Mouse (Mus musculus): ENCODE results near the gene Ttll11.

Gene Ttll11

DNA sequence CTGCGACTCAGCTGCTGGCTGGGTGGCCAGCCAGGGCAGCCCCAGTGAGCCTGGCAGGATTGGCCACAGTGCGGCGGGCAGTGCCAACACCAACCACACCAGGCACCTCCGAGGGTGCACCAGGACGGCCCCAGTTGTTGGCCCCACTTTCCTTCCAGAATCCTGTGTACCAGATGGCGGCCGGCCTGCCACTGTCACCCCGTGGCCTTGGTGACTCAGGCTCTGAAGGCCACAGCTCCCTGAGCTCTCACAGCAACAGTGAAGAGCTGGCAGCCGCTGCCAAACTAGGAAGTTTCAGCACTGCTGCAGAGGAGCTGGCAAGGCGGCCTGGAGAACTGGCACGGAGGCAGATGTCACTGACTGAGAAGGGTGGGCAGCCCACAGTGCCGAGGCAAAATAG is 259.6 kb downstream of the Ttll11 start:
- no peak for DNase-seq

DNA sequence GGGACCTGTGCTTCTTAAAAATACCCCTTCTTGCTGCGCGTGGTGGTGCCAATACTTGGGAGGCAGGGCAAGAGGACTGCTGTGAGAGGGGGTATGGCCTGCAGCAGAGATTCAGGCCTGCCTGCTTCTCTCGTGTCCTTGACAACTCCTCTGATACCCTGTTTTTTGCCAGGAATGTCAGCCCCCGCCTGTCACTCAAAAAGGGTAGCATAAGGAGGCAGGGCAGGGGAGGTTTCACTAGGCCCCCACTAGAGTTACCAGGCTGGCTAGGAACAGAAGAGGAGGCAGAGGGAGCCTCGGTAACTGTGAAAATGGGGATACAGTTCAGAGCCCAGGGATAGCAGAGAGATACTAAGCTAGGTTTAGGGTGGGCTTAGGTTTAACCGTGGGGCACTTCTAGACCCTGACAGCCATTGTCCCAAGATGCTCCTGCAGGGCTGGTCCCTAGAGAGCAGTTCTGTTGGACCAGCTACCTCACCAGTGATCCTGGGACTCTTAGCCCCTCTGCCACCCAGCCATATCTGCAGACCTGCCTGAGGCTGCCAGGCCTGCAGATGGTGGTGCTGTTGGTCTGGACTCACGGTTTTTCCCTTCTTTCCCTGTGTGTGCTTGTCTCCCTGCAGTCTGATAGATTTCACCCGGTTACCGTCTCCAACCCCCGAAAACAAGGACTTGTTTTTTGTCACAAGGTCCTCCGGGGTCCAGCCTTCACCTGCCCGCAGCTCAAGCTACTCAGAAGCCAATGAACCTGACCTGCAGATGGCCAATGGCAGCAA is 260.3 kb downstream of the Ttll11 start:
- DNase-seq = no peak

DNA sequence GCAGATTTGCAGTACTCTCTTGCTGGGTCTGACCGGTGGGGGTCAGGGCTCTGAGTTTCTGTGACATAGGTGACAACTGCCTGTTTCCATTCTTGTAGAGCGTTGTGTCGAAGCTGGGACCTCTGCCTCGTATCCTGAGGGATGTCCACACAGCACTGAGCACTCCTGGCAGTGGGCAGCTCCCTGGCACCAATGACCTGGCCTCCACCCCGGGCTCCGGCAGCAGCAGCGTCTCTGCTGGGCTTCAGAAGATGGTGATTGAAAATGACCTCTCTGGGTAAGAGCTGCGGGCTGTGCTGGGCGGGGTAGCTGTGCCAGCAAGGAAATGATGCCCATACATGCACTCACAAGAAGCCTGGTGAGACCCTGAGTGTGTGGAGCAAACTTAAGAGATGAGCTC is 261.1 kb downstream of the Ttll11 start:
- no peak for DNase-seq

DNA sequence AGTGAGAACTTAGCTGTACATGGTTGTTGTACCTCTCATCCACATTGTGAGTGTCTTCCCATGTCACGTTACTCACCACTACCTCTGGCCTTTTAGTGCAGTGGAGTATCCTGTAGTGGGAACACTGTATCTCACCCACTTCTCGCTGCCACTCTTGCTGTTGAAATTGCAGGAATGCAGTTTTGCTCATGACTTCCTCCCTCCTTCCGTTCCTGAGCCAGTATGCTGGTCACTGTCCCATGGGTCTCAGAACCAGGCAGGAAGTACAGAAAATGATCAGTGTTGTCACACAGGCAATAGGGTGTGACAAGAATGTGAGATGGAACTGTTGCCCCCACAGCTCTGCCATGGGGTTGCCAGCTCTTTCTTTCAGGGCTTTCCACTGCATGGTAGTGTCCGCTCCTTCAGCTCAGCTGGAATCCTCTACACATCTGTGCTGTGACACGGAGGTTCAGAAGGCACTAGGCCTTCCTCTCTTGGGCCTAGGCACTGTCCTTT is 261.7 kb downstream of the Ttll11 start:
- no peak for DNase-seq

DNA sequence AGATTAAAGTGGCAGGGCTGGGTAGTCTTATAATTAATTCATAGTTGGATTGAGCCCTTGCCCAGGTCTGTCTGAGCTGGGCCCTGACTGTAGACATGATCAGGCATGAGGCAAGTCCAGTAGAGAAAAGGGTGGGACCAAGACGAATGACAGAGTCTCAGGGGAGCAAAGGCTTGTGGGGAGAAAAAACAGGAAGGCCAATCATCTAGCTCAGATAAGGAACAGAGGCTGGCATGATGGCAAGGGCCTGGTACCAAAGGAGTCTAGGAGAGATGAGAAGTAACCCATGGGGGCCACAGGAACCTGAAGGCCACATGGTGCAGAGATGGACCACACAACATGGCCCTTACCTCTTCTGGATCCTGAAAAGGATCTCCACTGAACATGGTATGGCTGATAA is 263.5 kb downstream of the Ttll11 start:
- DNase-seq = no peak

DNA sequence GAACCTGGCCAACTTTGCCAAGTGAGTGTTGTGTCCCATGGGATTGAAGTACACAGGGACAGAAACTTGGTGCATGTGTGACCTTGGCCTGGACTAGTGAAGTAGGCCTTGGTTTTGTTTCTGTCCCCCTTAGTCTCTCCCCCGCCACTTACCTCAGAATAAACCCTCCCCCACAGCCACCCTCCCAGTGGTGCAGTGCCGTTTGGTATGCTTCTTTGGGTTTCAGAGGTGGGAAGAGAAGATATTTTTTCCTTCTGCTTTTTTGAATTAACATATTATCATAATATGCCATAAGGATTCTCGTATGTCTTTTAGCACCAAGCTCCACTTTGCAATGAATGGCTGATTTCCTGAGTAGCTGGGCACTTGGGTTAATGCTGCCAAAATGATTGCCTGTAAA is 264.2 kb downstream of the Ttll11 start:
- DNase-seq = no peak

DNA sequence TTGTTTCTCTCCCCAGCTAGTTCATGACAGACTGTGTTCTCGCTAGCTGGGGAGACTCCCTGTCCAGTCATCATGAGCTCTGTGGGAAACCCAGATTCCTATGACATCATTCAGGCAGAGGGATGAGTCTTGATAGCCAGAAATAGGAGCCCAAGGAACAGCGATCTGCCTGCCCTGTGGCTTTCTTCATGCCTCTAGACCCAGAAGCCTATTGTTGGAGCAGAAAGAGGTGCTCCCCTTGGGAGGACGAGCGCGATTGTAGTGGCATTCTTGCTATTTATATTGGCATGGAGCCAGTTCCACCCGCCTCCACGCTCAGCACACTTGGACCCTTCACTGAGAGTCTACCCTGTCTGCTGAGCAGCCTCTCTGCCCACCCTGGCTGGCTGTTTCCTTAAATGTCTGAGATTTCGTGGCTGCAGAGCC is 265.0 kb downstream of the Ttll11 start:
- DNase-seq = no peak

DNA sequence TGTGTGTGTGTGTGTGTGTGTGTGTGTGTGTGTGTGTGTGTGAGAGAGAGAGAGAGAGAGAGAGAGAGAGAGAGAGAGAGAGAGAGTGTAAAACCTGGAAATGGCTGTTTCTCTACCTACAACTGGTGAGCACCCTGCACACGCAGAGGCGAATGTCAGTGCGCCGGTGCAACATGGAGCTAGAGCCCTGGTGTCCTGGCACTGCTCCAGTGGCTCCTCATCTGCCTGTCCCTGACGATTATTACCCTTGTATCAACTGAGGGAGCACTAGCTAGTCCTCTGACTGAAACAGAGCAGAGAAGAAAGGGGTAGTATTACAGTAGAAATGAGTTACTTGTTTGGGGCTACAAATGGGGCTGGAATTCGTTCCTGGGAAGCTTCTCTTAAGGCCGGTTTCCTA is 266.3 kb downstream of the Ttll11 start:
- no peak for DNase-seq

DNA sequence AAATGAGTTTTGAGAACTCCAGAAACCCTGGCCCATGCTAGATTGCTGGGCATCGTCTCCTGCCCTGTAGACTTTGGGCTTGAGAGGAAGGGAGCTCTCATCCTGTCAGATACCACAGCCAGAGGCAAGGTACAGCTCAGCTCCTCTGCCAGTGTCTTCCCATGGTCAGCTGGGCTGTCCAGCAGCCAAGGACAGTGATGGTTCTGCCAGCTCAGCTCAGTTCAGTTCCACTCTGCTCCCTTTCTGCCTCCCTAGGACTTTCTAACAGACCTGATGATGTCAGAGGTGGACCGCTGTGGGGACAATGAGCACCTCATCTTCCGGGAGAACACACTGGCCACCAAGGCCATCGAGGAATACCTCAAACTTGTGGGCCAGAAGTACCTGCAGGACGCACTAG is 267.1 kb downstream of the Ttll11 start:
- no peak for DNase-seq

DNA sequence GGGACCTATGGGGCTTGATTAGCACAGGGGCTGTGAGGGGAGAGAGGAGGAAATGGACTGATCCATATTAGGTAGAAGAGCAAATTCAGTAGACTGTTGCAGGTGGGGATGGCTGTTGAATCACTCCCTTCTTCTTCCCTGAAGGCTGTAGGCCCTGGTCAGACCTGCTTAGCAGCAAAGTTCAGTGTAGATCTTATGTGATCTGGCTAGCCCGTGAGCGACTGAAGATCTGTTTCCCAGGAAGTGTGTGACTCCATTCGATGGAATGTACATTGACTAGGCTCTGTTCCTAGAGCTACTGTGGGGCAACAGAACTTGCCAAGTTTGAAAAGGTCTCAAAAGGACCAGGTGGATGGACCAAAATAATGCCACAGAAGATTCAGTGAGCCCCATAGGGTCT is 276.5 kb downstream of the Ttll11 start:
- no peak for DNase-seq

DNA sequence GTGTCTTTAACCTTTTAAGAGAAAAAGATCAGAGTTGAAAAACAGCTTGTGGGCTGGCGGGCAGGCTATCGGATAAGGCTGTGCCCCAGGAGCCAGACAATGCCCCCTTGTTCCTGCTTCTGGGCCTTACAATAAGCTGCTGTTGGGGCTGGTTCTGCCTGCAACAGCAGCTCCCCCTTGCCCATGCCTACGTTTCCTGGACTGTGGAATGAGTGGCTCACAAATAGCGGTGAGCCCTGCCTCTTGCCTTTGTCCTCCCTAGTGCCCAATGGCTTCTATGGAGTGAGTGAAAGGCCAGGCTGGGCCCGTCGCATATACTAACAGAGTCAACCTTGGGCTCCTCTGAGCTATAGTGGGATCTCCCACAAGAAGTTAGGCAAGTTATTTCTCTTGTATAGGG is 277.1 kb downstream of the Ttll11 start:
- no peak for DNase-seq

DNA sequence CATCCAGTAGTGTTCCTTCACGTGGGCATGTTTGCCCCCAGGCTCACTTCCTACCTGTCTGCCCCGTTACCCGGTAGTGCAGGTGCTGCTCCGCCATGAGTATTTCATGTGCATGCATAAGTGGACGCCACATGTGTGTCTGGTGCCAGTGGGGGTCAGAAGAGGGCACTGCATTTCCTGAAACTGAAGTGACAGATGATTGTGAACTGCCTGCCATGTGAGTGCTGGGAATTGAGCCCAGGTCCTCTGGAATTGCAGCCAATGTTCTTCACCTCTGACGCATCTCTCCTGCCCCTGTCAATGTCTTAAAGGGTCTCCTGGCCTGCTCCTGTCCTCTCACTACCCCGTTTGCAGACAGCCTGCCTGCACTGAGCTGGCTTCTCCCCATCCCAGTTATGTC is 277.7 kb downstream of the Ttll11 start:
- no peak for DNase-seq

Measured in right cerebral cortex, postnatal 25 days (tissue).